Mouse (Mus musculus) forebrain, postnatal 0 days (tissue): Measurements from ENCODE around the gene Plpp2. TPM values are rescaled to one million over a fixed set of nuclear protein-coding genes. Genes with fewer than 3 reads are reported as not detected.

Source experiments
- ATAC-seq: fragments of 200-750 bp; cut with Nextera tagmentation; 2 replicates; pipeline ENCODE4 v1.8.0; 2017; ENCODE audit warnings: mild to moderate bottlenecking, moderate library complexity
- DNase-seq: peaks from one replicate; pipeline ENCODE4 v3.0.0-alpha.2; 2015
- H3K27ac ChIP-seq: fragments of 300-500 bp; sonication (generic); 2 replicates; pipeline ENCODE4 v1.5.1; 2014; ENCODE audit warnings: low read depth, mild to moderate bottlenecking, antibody characterized with exemption, low read length, moderate library complexity, mixed read lengths
- H3K27me3 ChIP-seq: fragments of 300-500 bp; sonication (generic); 2 replicates; pipeline ENCODE4 v1.6.1; 2014; ENCODE audit warnings: mild to moderate bottlenecking, low read length, mixed read lengths; ENCODE audit not compliant: insufficient read depth
- H3K36me3 ChIP-seq: fragments of 300-500 bp; sonication (generic); 2 replicates; pipeline ENCODE4 v1.6.1; 2014; ENCODE audit warnings: mild to moderate bottlenecking, moderate library complexity; ENCODE audit not compliant: insufficient read depth
- H3K4me1 ChIP-seq: fragments of 300-500 bp; sonication (generic); 2 replicates; pipeline ENCODE4 v1.6.1; 2014; ENCODE audit warnings: antibody characterized with exemption; ENCODE audit not compliant: insufficient read depth
- H3K4me2 ChIP-seq: fragments of 300-500 bp; sonication (generic); 2 replicates; pipeline ENCODE4 v1.6.1; 2014; ENCODE audit warnings: low read depth, mild to moderate bottlenecking, moderate library complexity
- H3K4me3 ChIP-seq: fragments of 300-500 bp; sonication (generic); 2 replicates; pipeline ENCODE4 v1.5.1; 2014; ENCODE audit warnings: low read depth, low read length, mixed read lengths
- H3K9ac ChIP-seq: fragments of 300-500 bp; sonication (generic); 2 replicates; pipeline ENCODE4 v1.6.1; 2014; ENCODE audit warnings: mild to moderate bottlenecking
- H3K9me3 ChIP-seq: fragments of 300-500 bp; sonication (generic); 2 replicates; pipeline ENCODE4 v1.6.1; 2016; ENCODE audit warnings: low read length
- CTCF ChIP-seq: sonication (generic); IDR thresholded peaks from 2 replicates; pipeline ENCODE4 v1.5.1; 2016; ENCODE audit warnings: antibody characterized with exemption, control low read depth, low read depth
- WGBS: fragments of 180-500 bp; shearing (Covaris S2); extraction: QIAGEN DNeasy Blood & Tissue Kit; methylation state at CpG from one replicate; pipeline ENCODE4 v1.1.7; 2014; 5-methylcytosine and 5-hydroxymethylcytosine counted together
- polyA plus RNA-seq: library from polyadenylated mRNA; unstranded; fragments of >200 nt; fragmentation: Nextera tagmentation; extraction: Ambion mirVana; gene quantifications from 2 replicates; pipeline ENCODE4 v1.2.1, GENCODE M21; 2015
- total RNA-seq: library from RNA; depleted of rRNA; stranded (reverse); fragments of >200 nt; gene quantifications from 2 replicates; pipeline ENCODE4 v1.2.3, GENCODE M21; 2014

Gene Plpp2
- total and polyA plus RNA-seq, 2 experiments from 2014 or later = 13.1 to 24.1 TPM

- no peak for ATAC-seq
- Histone ChIP-seq H3K4me1 (peaks cover 9% of the 10 kb centered on the region), H3K4me3 (no peak overlapping the region), H3K27me3 (no peaks in the 10 kb centered on the region), H3K9ac (no peak overlapping the region), H3K27ac (no peak overlapping the region), H3K36me3 (peaks cover 48% of the 10 kb centered on the region), H3K4me2 (no peak overlapping the region), H3K9me3 (no peaks in the 10 kb centered on the region)
- TF ChIP-seq CTCF = no peak
- 93% methylated on average over 9 of the region's 9 CpGs for WGBS
- no peak for DNase-seq
Measured at GRCm38 (mm10) chr10:79550366-79550765, 16.8 kb upstream of the Plpp2 start.

- H3K9ac ChIP-seq = no peak overlapping the region
- no peak overlapping the region for H3K4me3 ChIP-seq
- WGBS = 94% methylated on average over 18 of the region's 18 CpGs
- H3K9me3 ChIP-seq = no peaks in the 10 kb centered on the region
- peaks cover 60% of the 10 kb centered on the region for H3K36me3 ChIP-seq
- H3K4me2 ChIP-seq = no peak overlapping the region
- no peak for TF ChIP-seq CTCF
- H3K4me1 ChIP-seq = peaks cover 9% of the 10 kb centered on the region
- no peaks in the 10 kb centered on the region for H3K27me3 ChIP-seq
- DNase-seq (no peak), ATAC-seq (no peak)
- H3K27ac ChIP-seq = no peak overlapping the region
Measured at GRCm38 (mm10) chr10:79548971-79549723, 15.6 kb upstream of the Plpp2 start.

GRCm38 (mm10) chr10:79548546-79548945 is 14.9 kb upstream of the Plpp2 start:
- H3K9me3 ChIP-seq = no peaks in the 10 kb centered on the region
- H3K27ac ChIP-seq = no peak overlapping the region
- 95% methylated on average over 5 of the region's 5 CpGs for WGBS
- H3K4me2 ChIP-seq = no peak overlapping the region
- H3K27me3 ChIP-seq = no peaks in the 10 kb centered on the region
- H3K4me1 ChIP-seq = peaks cover 3% of the 10 kb centered on the region
- no peak for ATAC-seq
- no peak overlapping the region for H3K9ac ChIP-seq
- peaks cover 66% of the 10 kb centered on the region for H3K36me3 ChIP-seq
- DNase-seq = no peak
- TF ChIP-seq CTCF = no peak
- H3K4me3 ChIP-seq = no peak overlapping the region

GRCm38 (mm10) chr10:79547148-79547675 is 13.6 kb upstream of the Plpp2 start:
- WGBS = 83% methylated on average over 5 of the region's 5 CpGs
- no peak for TF ChIP-seq CTCF
- H3K27me3 ChIP-seq = no peaks in the 10 kb centered on the region
- no peaks in the 10 kb centered on the region for H3K4me1 ChIP-seq
- H3K27ac ChIP-seq = no peak overlapping the region
- H3K4me3 ChIP-seq = no peak overlapping the region
- H3K9ac ChIP-seq = no peak overlapping the region
- no peaks in the 10 kb centered on the region for H3K9me3 ChIP-seq
- H3K36me3 ChIP-seq = peaks cover 80% of the 10 kb centered on the region
- ATAC-seq = no peak
- no peak overlapping the region for H3K4me2 ChIP-seq
- DNase-seq = no peak

- H3K27me3 ChIP-seq = no peaks in the 10 kb centered on the region
- no peak for TF ChIP-seq CTCF
- DNase-seq (no peak), ATAC-seq (no peak)
- H3K27ac ChIP-seq = no peak overlapping the region
- H3K36me3 ChIP-seq = peaks cover 87% of the 10 kb centered on the region
- no peaks in the 10 kb centered on the region for H3K4me1 ChIP-seq
- H3K9ac ChIP-seq = no peak overlapping the region
- 94% methylated on average over 11 of the region's 11 CpGs for WGBS
- no peak overlapping the region for H3K4me2 ChIP-seq
- no peak overlapping the region for H3K4me3 ChIP-seq
- H3K9me3 ChIP-seq = no peaks in the 10 kb centered on the region
Measured at GRCm38 (mm10) chr10:79546483-79546882, 12.9 kb upstream of the Plpp2 start.

- H3K27me3 ChIP-seq = no peaks in the 10 kb centered on the region
Measured at GRCm38 (mm10) chr10:79545891-79546290, 12.3 kb upstream of the Plpp2 start.

GRCm38 (mm10) chr10:79544631-79545030 is 11.0 kb upstream of the Plpp2 start:
- DNase-seq = no peak
- Histone ChIP-seq H3K27me3 (no peaks in the 10 kb centered on the region), H3K27ac (no peak overlapping the region), H3K4me2 (no peak overlapping the region), H3K9me3 (no peaks in the 10 kb centered on the region), H3K36me3 (peaks cover 98% of the 10 kb centered on the region), H3K4me3 (no peak overlapping the region), H3K9ac (no peak overlapping the region), H3K4me1 (no peaks in the 10 kb centered on the region)
- WGBS = 97% methylated on average over 5 of the region's 5 CpGs
- ATAC-seq = no peak
- no peak for TF ChIP-seq CTCF

More at GRCm38 (mm10) chr10:79545891-79546290, 12.3 kb upstream of the Plpp2 start:
- H3K9me3 ChIP-seq = no peaks in the 10 kb centered on the region
- TF ChIP-seq CTCF = no peak
- H3K4me1 ChIP-seq = no peaks in the 10 kb centered on the region
- no peak overlapping the region for H3K9ac ChIP-seq
- no peak overlapping the region for H3K4me3 ChIP-seq
- DNase-seq (no peak), ATAC-seq (no peak)
- no peak overlapping the region for H3K27ac ChIP-seq
- peaks cover 92% of the 10 kb centered on the region for H3K36me3 ChIP-seq
- 85% methylated on average over 12 of the region's 12 CpGs for WGBS
- no peak overlapping the region for H3K4me2 ChIP-seq
